Mouse (Mus musculus) fat pad, adult 2 months (tissue): Measurements from ENCODE around the gene Cebpb.

ENCODE experiments used
- DNase-seq: peaks from one replicate; pipeline ENCODE4 v3.0.0-alpha.2; 2011; ENCODE audit warnings: low read depth, low spot score; ENCODE audit errors: extremely low read depth

Cebpb gene

DNA sequence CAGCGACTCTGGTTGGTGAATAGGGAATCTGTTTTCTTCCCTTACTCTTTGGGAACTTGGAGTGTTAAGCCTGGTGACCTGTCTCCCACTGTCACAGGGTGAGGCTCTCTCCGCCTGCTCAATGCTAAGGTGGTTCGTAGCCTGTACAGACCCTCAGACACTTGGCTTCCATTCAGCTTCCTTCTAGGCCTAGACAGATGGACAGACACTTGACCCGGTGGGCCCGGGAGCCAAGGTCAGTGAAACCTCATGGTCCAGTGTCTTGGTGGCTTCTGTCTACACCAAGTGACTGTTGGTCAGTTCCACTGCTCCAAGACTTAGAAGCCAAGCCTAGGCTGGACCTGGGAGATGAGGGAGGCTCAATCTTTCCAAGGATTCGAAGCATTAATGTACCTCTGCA is 2.7 kb downstream of the Cebpb start:
- no peak for DNase-seq

- no peak for DNase-seq
Measured at GRCm38 (mm10) chr2:167691871-167692661, 3.4 kb downstream of the Cebpb start.

DNA sequence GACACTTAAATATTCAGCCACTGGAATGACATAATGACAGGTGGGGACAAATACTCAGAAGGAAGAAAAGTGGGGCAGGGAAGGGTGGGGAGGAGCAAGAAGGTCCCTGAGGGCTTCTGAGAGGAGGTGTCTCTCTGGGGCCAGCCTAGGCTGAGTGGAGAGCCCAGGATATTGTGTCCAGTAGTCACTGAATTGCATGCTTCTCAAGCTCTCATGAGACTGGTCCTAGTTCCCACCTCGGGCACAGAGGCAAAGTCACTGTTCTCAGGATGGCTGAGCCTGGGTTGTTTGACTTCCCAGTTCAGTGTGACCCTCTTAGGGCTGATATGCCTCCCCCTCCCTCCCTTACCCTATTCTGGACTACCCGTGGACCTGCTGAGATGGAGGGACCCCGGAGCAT is 4.1 kb downstream of the Cebpb start:
- no peak for DNase-seq

GRCm38 (mm10) chr2:167693540-167693939 is 4.8 kb downstream of the Cebpb start:
- DNase-seq = no peak

DNA sequence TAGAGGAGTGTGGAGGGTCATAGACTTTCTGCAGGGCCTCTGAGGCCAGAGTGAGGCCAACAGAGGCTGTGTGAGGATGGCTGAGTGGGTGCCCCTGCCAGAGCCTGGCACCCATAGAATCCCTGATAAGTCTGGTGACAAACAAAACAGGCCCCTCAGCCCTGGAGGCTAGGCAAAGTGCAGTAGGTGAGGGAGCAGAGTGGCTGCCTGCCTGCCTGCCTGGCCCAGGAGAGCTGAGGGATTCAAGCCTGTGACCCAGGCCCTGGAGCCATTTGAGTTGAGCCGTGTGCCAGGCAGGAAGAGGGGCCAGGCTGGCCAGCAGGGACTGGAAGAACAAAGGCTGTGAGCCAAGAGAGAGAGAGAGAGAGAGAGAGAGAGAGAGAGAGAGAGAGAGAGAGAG is 5.5 kb downstream of the Cebpb start:
- DNase-seq = peak; percentile 86

- DNase-seq = no peak
Measured at GRCm38 (mm10) chr2:167694963-167695362, 6.2 kb downstream of the Cebpb start.

DNA sequence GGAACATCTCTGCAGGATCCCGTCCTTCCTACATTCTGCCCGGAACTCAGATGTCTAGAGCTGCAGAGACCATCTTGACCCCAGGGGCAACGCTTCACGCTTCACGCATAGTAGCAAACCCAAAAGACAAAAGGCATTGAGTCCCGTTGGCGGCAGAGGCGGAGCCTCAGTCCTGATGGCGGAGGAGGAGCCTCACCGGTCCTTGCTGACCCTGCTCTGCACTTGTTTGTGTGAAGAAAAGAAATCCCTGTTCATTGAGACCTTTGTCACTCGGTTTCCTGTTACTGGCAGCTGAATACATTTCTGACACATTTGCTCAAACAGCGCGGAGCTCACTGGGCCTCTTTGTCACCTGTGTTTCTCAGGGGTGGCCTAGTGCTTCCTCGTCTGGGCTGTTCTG is 6.8 kb downstream of the Cebpb start:
- no peak for DNase-seq

DNA sequence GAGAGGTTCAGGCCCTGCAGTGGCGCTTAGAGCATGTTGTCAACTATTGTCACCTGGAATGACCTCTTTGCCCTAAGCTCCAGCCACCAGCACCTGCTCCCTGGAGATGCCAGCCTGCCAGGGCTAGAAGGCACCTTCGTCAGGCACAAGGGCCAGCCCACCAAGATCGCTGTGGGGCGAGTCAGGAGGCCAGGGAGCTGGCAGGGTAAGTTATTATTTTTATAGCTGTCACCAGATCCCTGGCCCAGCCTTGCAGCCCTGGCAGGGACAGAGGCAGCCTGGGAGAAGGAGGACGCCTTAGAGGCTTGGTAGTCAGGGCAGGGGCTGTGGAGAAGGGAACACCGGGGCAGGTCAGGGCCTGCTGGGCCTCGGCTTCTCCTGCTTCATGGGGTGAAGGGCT is 7.4 kb downstream of the Cebpb start:
- DNase-seq = peak; percentile 91

- DNase-seq = no peak
Measured at GRCm38 (mm10) chr2:167697902-167698301, 9.2 kb downstream of the Cebpb start.

DNA sequence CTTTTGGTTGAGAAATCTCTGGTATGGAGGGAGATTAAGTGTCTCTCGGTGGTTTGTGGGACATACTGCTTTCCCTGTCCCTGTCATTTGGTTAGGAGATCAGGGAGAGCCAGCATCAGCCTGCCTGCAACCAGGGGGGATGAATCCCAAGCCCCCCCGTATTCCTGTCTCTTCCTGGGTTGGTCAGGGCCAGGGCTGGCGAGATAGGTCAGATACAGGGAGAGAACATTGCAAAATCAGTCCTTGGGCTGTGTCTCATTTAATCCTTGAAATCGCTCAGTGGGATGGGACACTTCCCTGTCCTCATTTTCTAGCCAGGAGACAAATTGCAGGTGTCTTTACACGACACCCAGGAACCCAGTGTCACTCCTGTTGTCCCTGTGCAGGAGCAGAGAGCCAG is 11.3 kb downstream of the Cebpb start:
- DNase-seq = peak; percentile 81

DNA sequence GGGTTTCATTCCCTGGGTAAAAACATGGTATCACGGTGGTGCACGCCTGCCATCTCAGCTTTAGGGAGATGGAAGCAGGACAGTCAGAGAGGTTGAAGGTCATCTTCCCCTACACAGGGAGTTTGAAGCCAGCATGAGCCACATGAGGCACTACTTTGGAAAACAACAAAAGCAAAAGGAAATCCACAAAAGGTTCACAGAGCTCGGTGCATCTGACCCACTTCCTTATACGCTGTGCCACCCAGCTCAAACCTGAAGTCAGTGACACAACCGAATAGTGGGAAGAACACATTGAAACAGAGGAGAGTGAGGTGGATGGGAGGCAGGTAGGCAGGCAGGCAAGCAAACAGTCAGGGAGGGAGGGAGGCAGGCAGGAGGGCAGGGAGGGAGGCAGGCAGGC is 12.8 kb downstream of the Cebpb start:
- DNase-seq = no peak

GRCm38 (mm10) chr2:167702126-167702525 is 13.4 kb downstream of the Cebpb start:
- DNase-seq = peak; percentile 88

GRCm38 (mm10) chr2:167704409-167704808 is 15.7 kb downstream of the Cebpb start:
- no peak for DNase-seq

DNA sequence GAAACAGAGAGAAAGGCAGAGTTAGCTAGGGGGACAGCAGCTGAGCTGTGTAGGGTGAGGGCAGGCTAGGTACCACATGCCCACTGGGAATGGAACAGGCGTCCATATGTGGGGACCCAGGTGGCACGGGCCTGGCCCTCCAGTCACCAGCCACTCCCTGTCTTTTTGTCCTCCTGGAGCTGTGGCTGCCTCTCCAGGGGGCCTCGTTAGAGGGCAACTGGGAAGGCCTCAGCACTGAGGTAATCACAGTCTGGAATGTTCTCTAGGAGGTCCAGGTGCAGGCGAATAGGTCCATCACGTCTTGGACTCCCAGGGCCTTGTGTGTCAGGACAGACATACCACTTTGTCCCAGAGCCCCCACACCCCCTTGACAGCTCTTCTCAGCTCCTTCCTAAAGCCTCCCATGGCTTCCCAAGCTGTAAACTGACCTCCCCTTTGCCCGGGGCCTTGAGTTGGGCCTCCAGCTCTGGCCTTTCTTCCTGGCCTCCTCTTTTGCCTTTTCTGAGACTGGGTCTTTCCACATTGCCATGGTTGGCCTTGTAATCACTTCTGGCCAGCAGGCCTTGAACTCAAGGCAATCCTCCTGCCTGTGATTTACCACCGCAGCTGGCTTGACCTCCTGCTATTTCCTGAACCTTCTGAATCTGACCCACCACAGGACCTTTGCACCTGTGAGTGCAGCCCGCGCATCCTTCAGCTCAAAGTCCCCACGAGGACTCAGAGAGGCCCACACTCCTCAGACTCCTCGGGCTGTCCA is 17.6 kb downstream of the Cebpb start:
- DNase-seq = no peak

DNA sequence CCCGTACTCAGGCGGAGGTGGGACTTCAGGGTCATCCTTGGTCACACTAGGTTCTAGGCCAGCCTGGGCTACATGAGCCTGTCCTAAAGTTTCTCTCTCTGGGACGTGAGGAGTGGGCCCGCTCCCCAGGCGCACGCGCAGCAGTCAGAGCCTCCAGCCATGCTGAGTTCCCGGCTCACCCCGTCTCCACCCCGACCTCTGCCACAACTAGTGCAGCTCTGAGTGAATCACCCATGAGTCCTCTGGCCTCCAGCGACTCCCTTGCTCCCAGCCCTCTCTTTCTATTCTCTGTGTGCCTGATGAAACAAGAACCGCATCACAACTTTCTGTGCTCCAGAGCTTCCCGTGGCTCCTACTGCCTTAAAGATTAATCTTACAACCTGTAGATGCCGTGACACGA is 19.7 kb downstream of the Cebpb start:
- no peak for DNase-seq

DNA sequence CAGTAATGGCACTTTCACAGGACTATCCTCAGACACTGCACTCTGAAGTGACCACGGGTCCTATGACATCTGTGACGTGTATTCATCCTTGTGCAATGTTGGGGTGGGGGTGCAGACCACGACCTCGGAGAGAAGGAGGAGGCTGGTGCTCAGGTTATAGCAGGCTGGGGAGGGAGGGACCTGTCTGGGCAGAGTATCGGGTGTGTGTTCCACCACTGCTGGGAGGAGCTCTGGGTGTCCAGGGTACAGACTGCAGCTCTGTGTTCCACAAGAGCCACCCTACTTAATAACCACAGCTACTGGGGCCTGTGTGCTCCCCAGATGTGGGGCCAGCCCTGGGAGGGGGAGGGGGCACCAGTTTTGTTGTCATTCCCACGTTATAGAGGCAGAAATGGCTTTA is 21.3 kb downstream of the Cebpb start:
- DNase-seq = no peak

DNA sequence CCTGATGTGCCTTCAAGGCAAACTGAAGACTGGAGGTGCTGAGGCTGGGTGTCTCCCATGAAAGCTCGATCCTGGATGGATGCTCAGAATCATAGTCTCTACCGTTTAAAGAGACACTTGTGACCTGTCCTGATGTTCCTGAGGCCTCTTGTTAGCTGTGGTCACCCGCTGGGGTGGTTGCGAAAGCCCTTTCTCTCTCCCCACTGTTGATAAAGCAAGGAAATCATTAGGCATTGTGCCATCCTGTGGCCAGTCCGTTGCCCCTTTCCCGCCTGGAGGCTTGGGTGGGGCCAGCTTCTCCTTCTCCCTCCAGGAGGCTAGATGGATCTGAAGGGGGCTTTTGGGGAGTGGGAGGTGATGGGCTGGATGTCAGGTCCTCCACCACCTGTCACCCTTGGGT is 21.9 kb downstream of the Cebpb start:
- no peak for DNase-seq

GRCm38 (mm10) chr2:167712872-167713821 is 24.4 kb downstream of the Cebpb start:
- no peak for DNase-seq

GRCm38 (mm10) chr2:167714298-167714697 is 25.6 kb downstream of the Cebpb start:
- DNase-seq = no peak

DNA sequence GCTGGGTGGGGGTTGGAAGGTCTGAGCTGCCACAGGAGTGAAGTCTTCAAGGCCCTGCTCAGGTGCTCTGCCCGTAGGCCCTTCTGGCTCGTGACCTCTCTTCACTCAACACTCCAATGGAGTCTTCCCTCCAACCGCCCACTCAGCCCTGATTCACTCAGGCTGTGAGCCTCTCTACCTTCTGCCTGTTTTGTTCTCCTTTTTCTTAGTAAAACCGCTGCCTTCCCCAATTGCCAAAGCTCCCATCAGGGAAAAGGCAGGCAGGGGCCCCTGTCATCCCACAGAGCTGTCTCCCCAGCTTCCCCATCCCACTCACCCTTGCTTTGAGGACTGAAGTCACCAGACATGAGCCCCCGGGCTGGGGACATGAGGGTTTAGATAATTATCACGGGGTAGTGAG is 26.3 kb downstream of the Cebpb start:
- no peak for DNase-seq

- DNase-seq = no peak
Measured at GRCm38 (mm10) chr2:167717208-167717607, 28.5 kb downstream of the Cebpb start.
